Mouse (Mus musculus): ENCODE data around the gene Hs3st5. TPM values are rescaled to one million over a fixed set of nuclear protein-coding genes. Genes with fewer than 3 reads are reported as not detected.

The Hs3st5 gene
- polyA plus RNA-seq, 1 experiment from 2014 or later: not detected

GRCm38 (mm10) chr10:36805265-36805664 lies 298.7 kb downstream of the Hs3st5 start:
- Histone ChIP-seq H3K4me1 (replicated peaks) (no peaks in the 10 kb centered on the region), H3K27ac (replicated peaks) (no peak overlapping the region), H3K36me3 (replicated peaks) (no peaks in the 10 kb centered on the region), H3K4me3 (replicated peaks) (no peak overlapping the region), H3K4me2 (no peak overlapping the region), H3K9ac (no peak overlapping the region), H3K9me3 (replicated peaks) (no peaks in the 10 kb centered on the region), H3K27me3 (no peaks in the 10 kb centered on the region)
- 50% methylated on average over 4 of the region's 4 CpGs for WGBS (ENCODE audit: insufficient replicate concordance)
- ATAC-seq (ENCODE audit: insufficient read depth): no peak

GRCm38 (mm10) chr10:36805788-36806187 lies 299.2 kb downstream of the Hs3st5 start:
- Histone ChIP-seq H3K9me3 (replicated peaks) (no peaks in the 10 kb centered on the region), H3K4me3 (replicated peaks) (no peak overlapping the region), H3K27me3 (no peaks in the 10 kb centered on the region), H3K36me3 (replicated peaks) (no peaks in the 10 kb centered on the region), H3K4me2 (no peak overlapping the region), H3K9ac (no peak overlapping the region), H3K4me1 (replicated peaks) (no peaks in the 10 kb centered on the region), H3K27ac (replicated peaks) (no peak overlapping the region)
- WGBS (ENCODE audit: insufficient replicate concordance): 59% methylated on average over 5 of the region's 5 CpGs
- ATAC-seq (ENCODE audit: insufficient read depth): no peak

DNA sequence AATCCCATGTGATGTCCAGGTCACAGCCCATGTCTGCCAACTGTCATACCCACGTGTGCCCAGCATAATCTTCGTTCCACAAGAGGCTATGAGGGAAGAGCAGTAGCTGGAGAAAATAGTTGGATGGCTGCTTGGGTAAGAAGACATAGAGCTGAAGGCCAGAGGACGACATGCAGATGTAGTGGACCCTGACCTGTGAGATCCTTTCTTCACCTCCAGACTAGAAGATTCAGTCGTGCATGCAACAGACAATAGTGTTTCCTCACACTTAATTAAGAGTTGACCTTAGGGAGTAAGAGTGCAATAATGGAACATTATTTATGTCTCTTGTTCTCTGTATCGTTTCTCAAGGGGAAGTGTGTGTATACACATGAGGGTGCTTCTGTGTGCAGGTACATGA lies 300.4 kb downstream of the Hs3st5 start:
- H3K9ac ChIP-seq: no peak overlapping the region
- WGBS (ENCODE audit: insufficient replicate concordance): 47% methylated on average over 5 of the region's 5 CpGs
- no peak overlapping the region for H3K27ac ChIP-seq (replicated peaks)
- no peak overlapping the region for H3K4me3 ChIP-seq (replicated peaks)
- no peaks in the 10 kb centered on the region for H3K36me3 ChIP-seq (replicated peaks)
- ATAC-seq (ENCODE audit: insufficient read depth): no peak
- no peaks in the 10 kb centered on the region for H3K9me3 ChIP-seq (replicated peaks)
- no peak overlapping the region for H3K4me2 ChIP-seq
- no peaks in the 10 kb centered on the region for H3K27me3 ChIP-seq
- no peaks in the 10 kb centered on the region for H3K4me1 ChIP-seq (replicated peaks)

DNA sequence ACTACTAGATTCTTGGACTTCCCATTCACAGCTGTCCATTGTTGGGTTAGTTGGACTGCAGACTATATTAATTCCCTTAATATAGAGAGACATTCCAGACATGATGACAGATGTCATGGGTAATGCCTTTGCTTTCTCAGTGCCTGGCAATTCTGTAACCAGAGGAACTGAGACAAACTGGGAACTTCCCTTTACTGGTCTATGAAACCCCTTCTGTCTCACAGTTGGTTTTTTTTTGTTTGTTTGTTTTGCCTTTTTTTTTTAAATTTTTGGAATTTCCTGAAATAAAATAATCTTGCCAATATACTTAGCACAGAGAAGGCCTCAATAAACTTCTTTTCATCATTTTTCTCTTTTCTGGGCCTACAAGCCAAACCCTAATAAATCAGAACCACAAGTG lies 312.3 kb downstream of the Hs3st5 start:
- no peaks in the 10 kb centered on the region for H3K9me3 ChIP-seq (replicated peaks)

GRCm38 (mm10) chr10:36829079-36829478 lies 322.5 kb downstream of the Hs3st5 start:
- ATAC-seq (ENCODE audit: insufficient read depth): no peak
- Histone ChIP-seq H3K36me3 (replicated peaks) (no peaks in the 10 kb centered on the region), H3K9ac (no peak overlapping the region), H3K27me3 (no peaks in the 10 kb centered on the region), H3K27ac (replicated peaks) (no peak overlapping the region), H3K9me3 (replicated peaks) (no peaks in the 10 kb centered on the region), H3K4me2 (no peak overlapping the region), H3K4me3 (replicated peaks) (no peak overlapping the region), H3K4me1 (replicated peaks) (no peaks in the 10 kb centered on the region)
- WGBS (ENCODE audit: insufficient replicate concordance): 43% methylated on average over 3 of the region's 3 CpGs

More for the DNA sequence above, 312.3 kb downstream of the Hs3st5 start:
- no peak overlapping the region for H3K4me2 ChIP-seq
- H3K27me3 ChIP-seq: no peaks in the 10 kb centered on the region
- ATAC-seq (ENCODE audit: insufficient read depth): no peak
- no peak overlapping the region for H3K9ac ChIP-seq
- no peak overlapping the region for H3K4me3 ChIP-seq (replicated peaks)
- no peaks in the 10 kb centered on the region for H3K4me1 ChIP-seq (replicated peaks)
- H3K27ac ChIP-seq (replicated peaks): no peak overlapping the region
- no peaks in the 10 kb centered on the region for H3K36me3 ChIP-seq (replicated peaks)

DNA sequence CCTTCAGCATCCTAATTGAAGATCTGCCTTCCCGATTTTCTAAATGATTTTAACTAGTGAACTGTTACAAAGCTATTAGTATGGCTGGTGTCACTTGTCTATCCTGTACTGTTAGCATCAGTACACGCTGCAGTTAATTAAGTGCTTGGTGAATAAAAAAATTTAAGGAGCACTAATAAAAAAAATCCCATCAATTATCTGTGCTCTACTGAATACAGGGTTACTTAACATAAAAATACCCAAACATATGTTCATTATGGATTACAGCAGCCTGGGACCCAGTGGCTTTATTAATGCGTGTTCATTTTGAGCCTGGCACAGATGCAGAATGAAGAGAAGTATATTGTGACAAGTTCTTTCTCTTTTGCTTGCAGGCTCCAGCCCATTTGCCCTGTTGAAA lies 325.6 kb downstream of the Hs3st5 start:
- Histone ChIP-seq H3K9ac (no peak overlapping the region), H3K36me3 (replicated peaks) (no peaks in the 10 kb centered on the region), H3K4me3 (replicated peaks) (no peak overlapping the region), H3K9me3 (replicated peaks) (no peaks in the 10 kb centered on the region), H3K27me3 (no peaks in the 10 kb centered on the region), H3K27ac (replicated peaks) (no peak overlapping the region), H3K4me2 (no peak overlapping the region), H3K4me1 (replicated peaks) (no peaks in the 10 kb centered on the region)
- no peak for ATAC-seq (ENCODE audit: insufficient read depth)
- 60% methylated on average over 3 of the region's 3 CpGs for whole genome bisulfite sequencing (ENCODE audit: insufficient replicate concordance)

DNA sequence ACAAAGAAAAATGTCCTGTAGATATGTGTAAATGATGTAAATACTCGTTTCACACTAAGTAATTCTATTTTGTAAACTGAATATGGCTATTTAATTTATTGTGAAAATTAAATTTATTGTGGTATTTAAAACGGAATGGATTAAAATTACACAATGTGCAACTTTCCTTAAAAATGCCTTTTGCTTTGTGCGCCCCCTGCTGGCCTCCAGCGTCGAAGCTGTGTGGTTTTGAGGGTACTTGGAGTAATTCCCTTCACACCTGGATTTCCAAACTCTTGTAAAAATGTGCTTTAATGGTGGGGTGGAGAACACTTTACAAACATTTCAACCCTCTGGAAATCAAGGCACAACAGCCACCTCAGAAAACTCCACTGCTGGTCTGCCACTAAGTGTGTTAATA lies 327.6 kb downstream of the Hs3st5 start:
- WGBS (ENCODE audit: insufficient replicate concordance): 11% methylated on average over 5 of the region's 5 CpGs
- no peaks in the 10 kb centered on the region for H3K36me3 ChIP-seq (replicated peaks)

GRCm38 (mm10) chr10:36835836-36836516 lies 329.4 kb downstream of the Hs3st5 start:
- no peaks in the 10 kb centered on the region for H3K4me1 ChIP-seq (replicated peaks)
- no peak overlapping the region for H3K4me3 ChIP-seq (replicated peaks)
- H3K9me3 ChIP-seq (replicated peaks): no peaks in the 10 kb centered on the region
- no peak overlapping the region for H3K4me2 ChIP-seq
- 49% methylated on average over 5 of the region's 5 CpGs for WGBS (ENCODE audit: insufficient replicate concordance)
- no peak overlapping the region for H3K9ac ChIP-seq
- H3K27me3 ChIP-seq: no peaks in the 10 kb centered on the region
- ATAC-seq (ENCODE audit: insufficient read depth): no peak
- no peaks in the 10 kb centered on the region for H3K36me3 ChIP-seq (replicated peaks)
- no peak overlapping the region for H3K27ac ChIP-seq (replicated peaks)

More for the DNA sequence above, 327.6 kb downstream of the Hs3st5 start:
- no peak for ATAC-seq (ENCODE audit: insufficient read depth)
- Histone ChIP-seq H3K4me2 (no peak overlapping the region), H3K4me3 (replicated peaks) (no peak overlapping the region), H3K27ac (replicated peaks) (no peak overlapping the region), H3K27me3 (no peaks in the 10 kb centered on the region), H3K4me1 (replicated peaks) (no peaks in the 10 kb centered on the region), H3K9ac (no peak overlapping the region), H3K9me3 (replicated peaks) (no peaks in the 10 kb centered on the region)

DNA sequence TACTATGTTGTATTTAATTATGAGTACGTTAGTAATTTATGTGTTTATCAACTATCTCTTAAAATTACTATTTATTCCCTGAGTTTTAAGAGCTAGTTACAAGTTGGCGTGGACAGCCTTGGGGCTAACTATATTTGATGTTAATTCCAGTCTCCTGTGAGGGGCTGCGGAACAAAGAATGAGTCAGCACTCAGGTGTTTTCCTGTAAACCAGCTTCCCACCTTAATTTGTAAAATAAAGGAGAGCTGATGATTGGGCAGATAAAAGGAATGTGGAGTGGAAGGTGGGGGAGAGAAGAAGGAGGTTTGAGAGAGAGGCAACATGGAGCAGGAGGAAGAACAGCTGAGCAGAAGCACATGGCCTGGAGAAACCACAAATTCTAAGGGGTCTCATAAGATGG lies 343.6 kb downstream of the Hs3st5 start:
- 55% methylated on average over 3 of the region's 3 CpGs for WGBS (ENCODE audit: insufficient replicate concordance)
- no peak for ATAC-seq (ENCODE audit: insufficient read depth)
- no peak overlapping the region for H3K4me2 ChIP-seq

GRCm38 (mm10) chr10:36862127-36862895 lies 355.7 kb downstream of the Hs3st5 start:
- Histone ChIP-seq H3K4me2 (no peak overlapping the region), H3K27ac (replicated peaks) (no peak overlapping the region), H3K36me3 (replicated peaks) (no peaks in the 10 kb centered on the region), H3K27me3 (no peaks in the 10 kb centered on the region), H3K4me3 (replicated peaks) (no peak overlapping the region), H3K4me1 (replicated peaks) (no peaks in the 10 kb centered on the region), H3K9ac (no peak overlapping the region), H3K9me3 (replicated peaks) (no peaks in the 10 kb centered on the region)
- no peak for ATAC-seq (ENCODE audit: insufficient read depth)
- 68% methylated on average over 2 of the region's 2 CpGs for WGBS (ENCODE audit: insufficient replicate concordance)

More for the DNA sequence above, 343.6 kb downstream of the Hs3st5 start:
- Histone ChIP-seq H3K9ac (no peak overlapping the region), H3K4me3 (replicated peaks) (no peak overlapping the region), H3K36me3 (replicated peaks) (no peaks in the 10 kb centered on the region), H3K9me3 (replicated peaks) (no peaks in the 10 kb centered on the region), H3K27me3 (no peaks in the 10 kb centered on the region), H3K4me1 (replicated peaks) (no peaks in the 10 kb centered on the region), H3K27ac (replicated peaks) (no peak overlapping the region)

All from liver, embryonic 15.5 days (tissue).